Mouse (Mus musculus) midbrain, embryonic 11.5 days (tissue): Measurements from ENCODE around the gene Tedc1. TPM values are rescaled to one million over a fixed set of nuclear protein-coding genes. Genes with fewer than 3 reads are reported as not detected.

Experiments used
- ATAC-seq: fragments of 200-750 bp; cut with Nextera tagmentation; 2 replicates; pipeline ENCODE4 v1.8.0; 2017; ENCODE audit warnings: moderate TSS enrichment, moderate library complexity; ENCODE audit not compliant: low FRiP score
- DNase-seq: peaks from one replicate; pipeline ENCODE4 v3.0.0; 2015; ENCODE audit warnings: low spot score; ENCODE audit errors: missing footprints
- H3K27ac ChIP-seq: fragments of 300-500 bp; sonication (generic); 2 replicates; pipeline ENCODE4 v1.5.1; 2014; ENCODE audit warnings: low read depth, low read length
- H3K27me3 ChIP-seq: fragments of 300-500 bp; sonication (generic); 2 replicates; pipeline ENCODE4 v1.6.1; 2014; ENCODE audit warnings: mild to moderate bottlenecking, low read length, moderate library complexity, mixed read lengths; ENCODE audit not compliant: control insufficient read depth, insufficient read depth
- H3K36me3 ChIP-seq: fragments of 300-500 bp; sonication (generic); 2 replicates; pipeline ENCODE4 v1.6.1; 2014; ENCODE audit warnings: mild to moderate bottlenecking, low read length, moderate library complexity, mixed read lengths; ENCODE audit not compliant: control insufficient read depth, insufficient read depth
- H3K4me1 ChIP-seq: fragments of 300-500 bp; sonication (generic); 2 replicates; pipeline ENCODE4 v1.6.1; 2014; ENCODE audit warnings: low read length; ENCODE audit not compliant: control insufficient read depth, insufficient read depth
- H3K4me2 ChIP-seq: fragments of 300-500 bp; sonication (generic); 2 replicates; pipeline ENCODE4 v1.6.1; 2014; ENCODE audit warnings: mild to moderate bottlenecking, moderate library complexity
- H3K4me3 ChIP-seq: fragments of 300-500 bp; sonication (generic); 2 replicates; pipeline ENCODE4 v1.5.1; 2014; ENCODE audit warnings: low read depth, low read length
- H3K9ac ChIP-seq: fragments of 300-500 bp; sonication (generic); 2 replicates; pipeline ENCODE4 v1.6.1; 2014; ENCODE audit warnings: low read length
- H3K9me3 ChIP-seq: fragments of 300-500 bp; sonication (generic); 2 replicates; pipeline ENCODE4 v1.6.1; 2016; ENCODE audit warnings: low read length; ENCODE audit not compliant: control insufficient read depth
- WGBS: fragments of 180-500 bp; shearing (Covaris S2); extraction: QIAGEN DNeasy Blood & Tissue Kit; methylation state at CpG from one replicate; pipeline ENCODE4 v1.1.7; 2014; 5-methylcytosine and 5-hydroxymethylcytosine counted together
- polyA plus RNA-seq: library from polyadenylated mRNA; unstranded; fragments of >200 nt; fragmentation: Nextera tagmentation; extraction: Ambion mirVana; gene quantifications from 2 replicates; pipeline ENCODE4 v1.2.1, GENCODE M21; 2014

The Tedc1 gene
- polyA plus RNA-seq, 1 experiment from 2014 or later = 31.5 TPM

DNA sequence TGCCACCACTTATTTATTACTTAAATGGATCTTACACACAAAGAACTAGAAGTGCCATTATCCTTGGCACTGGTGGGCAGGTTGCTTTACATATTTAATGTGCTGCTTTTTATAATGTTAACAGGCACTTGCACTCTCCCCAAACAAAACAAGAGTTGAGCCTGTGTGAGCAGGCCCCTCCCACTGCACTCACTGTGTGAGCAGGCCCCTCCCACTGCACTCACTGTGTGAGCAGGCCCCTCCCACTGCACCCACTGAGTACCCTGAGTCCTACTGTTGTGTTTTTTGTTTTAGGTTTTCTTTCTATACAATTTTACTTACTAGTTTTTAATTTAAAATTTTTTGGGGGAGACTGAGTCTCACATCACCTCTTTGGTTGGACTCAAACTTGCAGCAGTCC, 45.8 kb downstream of the Tedc1 start:
- Histone ChIP-seq H3K27ac (no peak overlapping the region), H3K4me2 (no peak overlapping the region), H3K9ac (no peak overlapping the region), H3K9me3 (no peaks in the 10 kb centered on the region), H3K4me3 (no peak overlapping the region), H3K27me3 (no peaks in the 10 kb centered on the region), H3K36me3 (no peaks in the 10 kb centered on the region), H3K4me1 (no peaks in the 10 kb centered on the region)
- no peak for DNase-seq
- no peak for ATAC-seq

DNA sequence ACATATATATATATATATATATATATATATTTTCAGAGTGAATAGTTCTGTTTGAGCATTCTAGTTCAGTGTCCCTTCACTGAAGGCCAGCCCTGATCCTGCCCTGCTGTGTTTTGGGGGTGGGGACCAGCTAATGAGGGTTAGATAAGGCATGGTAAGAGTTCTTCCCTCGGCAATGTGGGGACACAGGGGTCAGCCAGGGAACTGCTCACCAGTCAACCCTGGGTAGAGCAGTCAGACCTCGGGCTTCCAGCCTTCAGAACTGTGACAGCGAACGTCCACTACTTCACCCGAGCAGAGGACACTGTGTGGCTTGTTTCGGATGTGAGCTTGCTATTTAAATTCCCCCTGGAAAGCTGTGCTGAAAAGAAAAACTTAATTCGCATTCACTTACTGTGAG, 47.3 kb downstream of the Tedc1 start:
- Histone ChIP-seq H3K4me1 (no peaks in the 10 kb centered on the region), H3K27me3 (no peaks in the 10 kb centered on the region), H3K9me3 (no peaks in the 10 kb centered on the region), H3K4me3 (no peak overlapping the region), H3K9ac (no peak overlapping the region), H3K4me2 (no peak overlapping the region), H3K36me3 (no peaks in the 10 kb centered on the region), H3K27ac (no peak overlapping the region)
- WGBS = 80% methylated on average over 7 of the region's 7 CpGs
- peak; percentile 6 for DNase-seq
- no peak for ATAC-seq

DNA sequence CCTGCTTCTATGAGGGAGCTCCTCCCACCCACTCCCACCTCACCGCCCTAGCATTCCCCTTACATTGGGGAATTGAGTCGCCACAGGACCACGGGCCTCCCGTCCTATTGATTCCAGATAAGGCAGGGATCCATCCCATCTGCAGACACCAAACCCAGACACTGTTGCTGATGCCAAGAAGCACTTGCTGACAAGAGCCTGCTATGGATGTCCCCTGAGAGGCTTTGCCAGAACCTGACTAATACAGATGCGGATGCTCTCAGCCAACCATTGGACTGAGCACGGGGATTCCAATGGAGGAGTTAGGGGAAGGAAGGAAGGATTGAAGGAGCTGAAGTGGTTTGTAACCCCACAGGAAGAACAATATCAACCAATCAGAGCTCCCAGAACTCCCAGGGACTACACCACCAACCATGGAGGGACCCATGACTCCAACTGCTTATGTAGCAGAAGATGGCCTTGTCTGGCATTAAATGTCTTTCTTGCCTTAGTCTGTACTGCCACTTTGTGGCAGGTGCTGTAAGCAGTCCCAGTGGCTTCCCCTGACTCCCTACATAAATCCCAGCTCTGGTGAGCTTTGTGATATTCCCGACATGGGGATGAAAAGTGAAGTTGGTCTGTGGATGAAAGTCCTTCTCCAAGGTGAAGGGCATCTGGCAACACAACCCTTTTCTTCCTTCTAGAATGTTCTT, 49.2 kb downstream of the Tedc1 start:
- H3K36me3 ChIP-seq = no peaks in the 10 kb centered on the region
- H3K27me3 ChIP-seq = no peaks in the 10 kb centered on the region
- no peak overlapping the region for H3K27ac ChIP-seq

DNA sequence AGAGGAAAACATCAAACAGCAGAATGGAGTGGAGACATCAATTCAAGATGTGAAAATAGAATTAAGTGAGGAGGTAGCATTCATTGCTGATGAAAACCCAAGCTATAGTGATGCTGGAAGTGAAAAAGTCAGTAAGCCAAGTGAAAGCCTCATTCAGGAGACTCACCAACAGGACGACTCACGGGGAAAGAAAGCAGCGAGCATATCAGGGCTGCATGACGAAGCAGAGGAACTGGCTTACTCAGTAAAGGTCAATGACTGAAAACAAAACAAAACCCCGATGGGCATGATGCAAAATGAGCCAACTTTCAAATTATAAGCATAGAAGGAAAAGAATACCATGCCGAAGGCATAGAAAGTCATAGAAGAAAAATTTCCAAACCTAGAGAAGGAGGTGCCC, 51.5 kb downstream of the Tedc1 start:
- ATAC-seq (no peak), DNase-seq (peak; percentile 54)
- Histone ChIP-seq H3K4me1 (no peaks in the 10 kb centered on the region), H3K27ac (no peak overlapping the region), H3K27me3 (no peaks in the 10 kb centered on the region), H3K4me2 (no peak overlapping the region), H3K36me3 (no peaks in the 10 kb centered on the region), H3K4me3 (no peak overlapping the region), H3K9ac (no peak overlapping the region), H3K9me3 (no peaks in the 10 kb centered on the region)
- WGBS = 89% methylated on average over 6 of the region's 6 CpGs

More for the DNA sequence above, 49.2 kb downstream of the Tedc1 start:
- Histone ChIP-seq H3K9me3 (no peaks in the 10 kb centered on the region), H3K4me3 (no peak overlapping the region), H3K4me2 (no peak overlapping the region), H3K4me1 (no peaks in the 10 kb centered on the region), H3K9ac (no peak overlapping the region)
- 86% methylated on average over 7 of the region's 7 CpGs for WGBS
- peak; percentile 6 for DNase-seq
- no peak for ATAC-seq

DNA sequence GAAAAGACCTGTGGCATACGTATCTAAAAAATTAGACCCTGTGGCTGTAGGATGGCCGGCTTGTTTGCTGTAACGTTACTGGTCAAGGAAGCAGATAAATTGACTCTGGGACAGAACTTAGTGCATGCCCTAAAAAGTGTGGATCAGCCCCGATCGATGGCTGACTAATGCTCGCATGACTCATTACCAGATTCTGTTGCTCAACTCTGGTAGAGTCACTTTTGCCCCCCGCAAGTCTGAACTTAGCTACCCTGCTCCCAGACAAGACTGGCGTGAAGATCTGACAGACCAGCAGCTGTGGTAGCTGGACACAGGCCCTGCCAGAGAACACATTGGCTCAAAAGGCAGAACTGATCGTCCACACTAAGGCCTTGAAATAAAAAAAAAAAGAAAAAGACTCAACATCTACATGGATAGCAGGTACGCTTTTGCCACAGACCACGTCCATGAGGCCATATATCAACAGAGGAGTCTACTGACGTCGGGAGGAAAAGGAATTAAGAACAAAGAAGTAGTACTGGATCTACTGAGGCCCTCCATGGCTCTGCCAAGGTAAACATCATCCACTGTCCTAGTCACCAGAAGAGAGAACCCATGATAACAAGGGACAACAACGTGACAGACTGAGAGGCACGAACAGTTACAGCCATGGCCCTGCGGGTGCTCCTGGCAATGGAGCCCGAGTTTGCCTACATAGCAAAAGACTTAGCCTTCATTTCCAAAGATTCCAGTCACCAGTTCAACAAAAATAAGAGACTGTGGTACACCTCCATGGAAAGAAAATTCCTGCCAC, 54.6 kb downstream of the Tedc1 start:
- 83% methylated on average over 17 of the region's 17 CpGs for WGBS
- Histone ChIP-seq H3K9ac (no peak overlapping the region), H3K27me3 (no peaks in the 10 kb centered on the region), H3K4me1 (no peaks in the 10 kb centered on the region), H3K27ac (no peak overlapping the region), H3K4me2 (no peak overlapping the region), H3K4me3 (no peak overlapping the region), H3K9me3 (no peaks in the 10 kb centered on the region), H3K36me3 (no peaks in the 10 kb centered on the region)
- ATAC-seq = no peak
- DNase-seq = peak; percentile 23

DNA sequence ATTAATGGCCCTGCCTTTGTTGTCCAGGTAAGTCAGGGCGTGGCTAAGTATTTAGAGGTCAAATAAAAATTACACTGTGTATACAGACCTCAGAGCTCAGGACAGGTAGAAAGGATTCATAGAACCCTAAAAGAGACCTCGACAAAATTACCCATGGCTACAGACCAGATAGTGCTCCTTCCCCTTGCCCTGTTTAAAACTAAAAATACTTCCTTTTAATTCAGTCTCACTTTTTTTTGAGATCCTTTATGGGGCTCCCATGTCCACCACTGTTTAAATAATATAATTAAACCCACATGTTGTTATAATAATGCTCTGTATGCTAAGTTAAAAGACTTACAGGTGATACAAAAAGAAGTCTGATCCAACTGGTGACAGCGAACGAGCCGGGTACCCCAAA, 55.6 kb downstream of the Tedc1 start:
- Histone ChIP-seq H3K9me3 (no peaks in the 10 kb centered on the region), H3K27me3 (no peaks in the 10 kb centered on the region), H3K9ac (no peak overlapping the region), H3K36me3 (no peaks in the 10 kb centered on the region), H3K4me2 (no peak overlapping the region), H3K27ac (no peak overlapping the region), H3K4me3 (no peak overlapping the region), H3K4me1 (no peaks in the 10 kb centered on the region)
- no peak for ATAC-seq
- WGBS = 89% methylated on average over 5 of the region's 5 CpGs
- DNase-seq = peak; percentile 56

DNA sequence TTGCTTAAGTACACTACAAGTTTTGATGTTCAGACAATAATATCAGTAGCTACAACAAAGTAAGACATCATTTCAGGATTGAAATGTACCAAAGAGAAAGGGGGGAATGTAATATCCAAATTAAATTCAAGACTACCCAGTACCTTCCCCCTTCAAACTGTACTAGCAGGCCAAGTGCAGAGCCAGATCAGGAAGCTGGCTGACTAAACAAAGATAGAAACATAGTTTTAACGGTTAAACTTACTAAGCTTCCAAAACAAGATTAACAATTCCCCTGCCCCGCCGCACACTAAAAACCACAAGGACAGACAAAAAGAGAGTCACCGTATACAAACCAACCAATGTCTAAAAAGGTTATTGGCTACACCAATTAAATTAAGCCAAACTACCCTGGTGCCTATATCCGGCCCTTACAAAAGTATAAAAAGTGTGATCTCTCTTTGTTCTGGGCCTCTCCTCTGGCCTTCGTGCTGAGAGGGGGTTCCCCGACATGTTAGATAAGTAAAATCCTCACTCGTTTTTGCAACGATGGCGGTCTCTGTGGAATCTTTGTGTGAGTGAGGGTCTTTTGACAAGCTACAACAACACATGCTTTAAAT, 56.2 kb downstream of the Tedc1 start:
- Histone ChIP-seq H3K4me1 (no peaks in the 10 kb centered on the region), H3K9me3 (no peaks in the 10 kb centered on the region), H3K9ac (no peak overlapping the region), H3K4me2 (no peak overlapping the region), H3K27me3 (no peaks in the 10 kb centered on the region), H3K4me3 (no peak overlapping the region), H3K27ac (no peak overlapping the region), H3K36me3 (no peaks in the 10 kb centered on the region)
- DNase-seq = peak; percentile 39
- WGBS = 90% methylated on average over 10 of the region's 10 CpGs
- ATAC-seq = no peak

DNA sequence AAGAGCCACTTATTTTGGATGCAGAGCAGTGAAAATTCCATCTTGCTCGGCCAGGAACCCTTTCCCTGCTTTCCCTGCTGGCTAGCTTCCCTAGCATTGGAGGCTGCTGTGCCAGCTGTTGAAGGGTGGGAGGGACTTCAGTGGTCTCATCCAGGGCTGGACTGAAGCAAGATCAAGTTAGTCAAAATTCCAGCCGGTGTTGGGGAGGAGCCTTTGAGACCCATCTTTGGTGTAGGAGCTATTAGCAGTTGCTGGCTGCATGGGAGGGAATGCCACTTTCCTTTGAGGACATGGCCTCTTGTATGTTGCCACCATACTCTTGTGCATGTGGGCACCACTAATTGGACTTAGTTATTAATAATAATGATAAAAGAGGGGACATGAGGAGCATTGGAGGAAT, 57.0 kb downstream of the Tedc1 start:
- no peaks in the 10 kb centered on the region for H3K9me3 ChIP-seq
- DNase-seq = peak; percentile 39
- no peak overlapping the region for H3K4me2 ChIP-seq
- no peaks in the 10 kb centered on the region for H3K36me3 ChIP-seq
- no peak overlapping the region for H3K4me3 ChIP-seq
- H3K4me1 ChIP-seq = no peaks in the 10 kb centered on the region
- no peaks in the 10 kb centered on the region for H3K27me3 ChIP-seq
- H3K27ac ChIP-seq = no peak overlapping the region
- 75% methylated on average over 2 of the region's 2 CpGs for WGBS
- ATAC-seq = no peak
- no peak overlapping the region for H3K9ac ChIP-seq
